In genomic region chr3:106172506-106172905, GRCm38 (mm10) we compare ENCODE assay signal across 18 mouse cellular contexts. TPM values are rescaled to one million over a fixed set of nuclear protein-coding genes. Genes with fewer than 3 reads are reported as not detected.
"Had no signal": no experiment of that assay in that cellular context is flagged by ENCODE, and none has a peak within 500 bp of the region (broad histone marks: within the 10 kb centered on the region; RNA-seq: fewer than 3 reads in every experiment).

No protein-coding gene starts in this region.

RNA-seq across cellular contexts. Expression of gene Chil3, which starts 5.1 kb away (rescaled TPM):
- total RNA-seq: midbrain, postnatal 0 days had no signal
- polyA plus RNA-seq: lung, embryonic 15.5 days; midbrain, embryonic 10.5 days; midbrain, embryonic 13.5 days; midbrain, postnatal 0 days; neural tube, embryonic 12.5 days; neural tube, embryonic 14.5 days had no signal

RNA-seq across cellular contexts. Expression of gene Chil4, which starts 46.8 kb away (rescaled TPM):
- total RNA-seq: megakaryocyte-erythroid progenitor cell, adult 5-6 weeks; midbrain, postnatal 0 days; monocyte, adult 5-6 weeks; neutrophil, adult 5-6 weeks had no signal
- polyA plus RNA-seq: liver, embryonic 13.5 days; liver, embryonic 15.5 days; liver, postnatal 0 days; lung, postnatal 0 days; midbrain, embryonic 10.5 days; midbrain, embryonic 13.5 days; midbrain, embryonic 15.5 days; midbrain, postnatal 0 days; neural tube, embryonic 12.5 days; neural tube, embryonic 14.5 days; spleen, adult 2 months; stomach, embryonic 15.5 days; testis, adult 2 months; urinary bladder, adult 2 months had no signal

RNA-seq across cellular contexts. Expression of gene Chia1, which starts 59.5 kb away (rescaled TPM):
- total RNA-seq: megakaryocyte-erythroid progenitor cell, adult 5-6 weeks; monocyte, adult 5-6 weeks; neutrophil, adult 5-6 weeks had no signal
- polyA plus RNA-seq: liver, embryonic 13.5 days; liver, embryonic 15.5 days; liver, postnatal 0 days; spleen, adult 2 months had no signal
